Mouse (Mus musculus) lung, postnatal 0 days (tissue): ENCODE measurements at regions not wholly inside any gene's neighbourhood (a gene's known extent, or its start where the extent isn't known, plus 50 kb on each side); places are given as distances from the start of the nearest gene placed in this dataset.

ENCODE experiments used
- ATAC-seq: fragments of 200-750 bp; cut with Nextera tagmentation; 2 replicates; pipeline ENCODE4 v1.8.0; 2017; ENCODE audit warnings: moderate library complexity
- DNase-seq: peaks from one replicate; pipeline ENCODE4 v3.0.0-alpha.2; 2016; ENCODE audit warnings: low spot score
- H3K27ac ChIP-seq: fragments of 300-500 bp; sonication (generic); 2 replicates; pipeline ENCODE4 v1.5.1; 2014; ENCODE audit warnings: antibody characterized with exemption, mild to moderate bottlenecking, low read length, mixed read lengths
- H3K27me3 ChIP-seq: fragments of 300-500 bp; sonication (generic); replicated peaks from 2 replicates; pipeline ENCODE4 v1.6.1; 2014; ENCODE audit warnings: low read length, mixed read lengths; ENCODE audit not compliant: insufficient read depth
- H3K36me3 ChIP-seq: fragments of 300-500 bp; sonication (generic); 2 replicates; pipeline ENCODE4 v1.6.1; 2014; ENCODE audit warnings: low read length, mixed read lengths; ENCODE audit not compliant: insufficient read depth
- H3K4me1 ChIP-seq: fragments of 300-500 bp; sonication (generic); 2 replicates; pipeline ENCODE4 v1.6.1; 2014; ENCODE audit warnings: antibody characterized with exemption, low read depth, low read length, mixed read lengths; ENCODE audit not compliant: insufficient read depth
- H3K4me2 ChIP-seq: fragments of 300-500 bp; sonication (generic); replicated peaks from 2 replicates; pipeline ENCODE4 v1.6.1; 2014; ENCODE audit warnings: low read depth, mild to moderate bottlenecking, low read length, moderate library complexity, mixed read lengths
- H3K4me3 ChIP-seq: fragments of 300-500 bp; sonication (generic); 2 replicates; pipeline ENCODE4 v1.5.1; 2014; ENCODE audit warnings: low read depth, low read length
- H3K9ac ChIP-seq: fragments of 300-500 bp; sonication (generic); replicated peaks from 2 replicates; pipeline ENCODE4 v1.6.1; 2014; ENCODE audit warnings: low read depth, mild to moderate bottlenecking
- H3K9me3 ChIP-seq: fragments of 300-500 bp; sonication (generic); 2 replicates; pipeline ENCODE4 v1.6.1; 2016; ENCODE audit warnings: low read length, mixed read lengths
- CTCF ChIP-seq: IDR thresholded peaks from 2 replicates; pipeline ENCODE4 v1.5.1; 2016; ENCODE audit warnings: antibody characterized with exemption, mild to moderate bottlenecking
- EP300 ChIP-seq: IDR thresholded peaks from 2 replicates; pipeline ENCODE4 v1.6.1; 2016; ENCODE audit warnings: antibody characterized with exemption, mild to moderate bottlenecking, control low read depth
- WGBS: fragments of 180-500 bp; shearing (Covaris S2); extraction: QIAGEN DNeasy Blood & Tissue Kit; methylation state at CpG from one replicate; pipeline ENCODE4 v1.1.7; 2014; 5-methylcytosine and 5-hydroxymethylcytosine counted together

DNA sequence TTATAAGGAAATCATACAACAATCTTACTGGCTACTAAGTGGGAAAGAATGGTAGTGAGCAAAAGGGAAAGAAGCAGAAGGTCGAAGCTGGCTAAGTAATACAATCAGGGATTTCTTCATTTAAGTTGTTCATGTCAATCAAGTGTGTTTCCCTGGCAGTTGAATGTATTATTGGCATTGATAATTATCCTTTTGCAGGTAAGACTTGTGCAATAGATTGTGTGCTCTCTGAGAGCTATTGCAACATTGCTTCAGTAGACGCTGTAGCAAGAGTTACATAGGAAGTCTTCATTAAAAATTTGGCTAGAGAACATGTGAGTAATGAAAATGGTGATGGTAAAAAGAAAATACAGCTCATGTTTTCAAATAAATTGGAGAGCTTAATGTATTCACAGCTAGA is 1273.3 kb upstream of the Sel1l start:
- 76% methylated on average over 2 of the region's 2 CpGs for WGBS

DNA sequence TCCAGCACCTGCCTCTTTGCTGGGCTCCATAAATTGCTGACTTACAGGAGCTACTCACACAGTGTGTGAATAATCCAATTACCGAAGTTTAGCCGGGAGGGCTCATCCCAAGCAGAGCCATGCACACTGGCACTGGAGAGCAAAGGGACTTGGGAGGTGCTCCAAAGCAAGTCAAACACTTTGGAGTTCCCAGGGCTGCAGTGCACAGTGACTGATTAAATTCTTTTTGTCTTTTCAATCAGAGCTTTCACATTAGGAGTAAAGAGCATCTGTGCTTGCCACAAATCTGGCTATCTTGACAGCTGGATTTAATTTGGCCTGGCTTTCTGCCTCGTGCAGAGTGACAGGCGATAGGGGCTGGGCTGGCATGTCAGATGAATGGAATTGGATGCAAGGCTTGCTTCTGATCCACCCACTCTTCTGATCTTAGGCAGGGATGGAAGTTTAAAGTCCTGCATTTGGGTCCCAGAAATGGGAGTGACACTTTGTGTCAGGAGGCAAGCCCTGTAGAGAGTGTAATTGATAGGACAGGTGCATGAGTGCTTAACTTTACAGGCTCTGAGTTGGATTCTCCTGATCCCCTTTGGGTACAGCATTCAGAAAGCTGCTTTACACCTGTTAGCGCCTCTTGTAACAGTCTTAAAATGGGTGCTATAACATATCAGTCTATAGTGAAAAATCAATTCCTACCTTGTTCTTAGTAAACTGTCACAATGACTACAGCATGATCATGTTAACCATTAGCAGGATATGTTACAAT is 1239.3 kb upstream of the Sel1l start:
- Histone ChIP-seq H3K4me1 (no peaks in the 10 kb centered on the region), H3K9me3 (no peaks in the 10 kb centered on the region), H3K9ac (no peak overlapping the region), H3K36me3 (no peaks in the 10 kb centered on the region), H3K27me3 (no peaks in the 10 kb centered on the region), H3K4me2 (no peak overlapping the region), H3K27ac (no peak overlapping the region), H3K4me3 (no peak overlapping the region)
- 62% methylated on average over 5 of the region's 5 CpGs for WGBS
- ATAC-seq (no peak), DNase-seq (no peak)
- TF ChIP-seq CTCF = no peak
- TF ChIP-seq EP300 = no peak

More for the DNA sequence above, 1273.3 kb upstream of the Sel1l start:
- Histone ChIP-seq H3K4me3 (no peak overlapping the region), H3K27ac (no peak overlapping the region), H3K9me3 (no peaks in the 10 kb centered on the region), H3K36me3 (no peaks in the 10 kb centered on the region), H3K4me2 (no peak overlapping the region), H3K9ac (no peak overlapping the region), H3K4me1 (no peaks in the 10 kb centered on the region), H3K27me3 (no peaks in the 10 kb centered on the region)
- TF ChIP-seq CTCF (no peak), EP300 (no peak)
- DNase-seq (no peak), ATAC-seq (no peak)

DNA sequence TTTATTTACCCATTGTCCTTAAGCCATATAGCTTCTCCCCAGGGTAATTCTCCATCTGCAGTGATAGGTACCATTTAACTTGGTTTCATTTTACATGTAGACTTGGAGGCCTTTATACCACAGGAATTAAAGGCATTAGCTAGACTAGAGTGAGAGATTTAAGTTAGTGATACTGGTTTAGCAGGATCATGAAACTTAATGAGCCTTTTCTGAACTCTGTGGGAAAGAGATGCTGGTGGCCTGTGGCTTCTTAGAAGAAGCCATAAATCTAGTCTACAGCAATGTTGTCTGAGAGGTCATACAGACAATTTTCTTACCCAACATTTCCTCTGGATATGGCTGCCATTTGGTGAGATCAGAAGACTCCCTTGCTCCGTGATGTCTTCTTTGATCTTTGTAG is 1214.9 kb upstream of the Sel1l start:
- H3K27ac ChIP-seq = no peak overlapping the region
- H3K27me3 ChIP-seq = no peaks in the 10 kb centered on the region
- H3K9ac ChIP-seq = no peak overlapping the region
- H3K9me3 ChIP-seq = no peaks in the 10 kb centered on the region
- H3K36me3 ChIP-seq = no peaks in the 10 kb centered on the region
- no peak for DNase-seq
- TF ChIP-seq EP300 (no peak), CTCF (no peak)
- no peak for ATAC-seq
- 78% methylated on average over 1 of the region's 1 CpGs for WGBS
- H3K4me1 ChIP-seq = no peaks in the 10 kb centered on the region
- H3K4me3 ChIP-seq = no peak overlapping the region
- H3K4me2 ChIP-seq = no peak overlapping the region

DNA sequence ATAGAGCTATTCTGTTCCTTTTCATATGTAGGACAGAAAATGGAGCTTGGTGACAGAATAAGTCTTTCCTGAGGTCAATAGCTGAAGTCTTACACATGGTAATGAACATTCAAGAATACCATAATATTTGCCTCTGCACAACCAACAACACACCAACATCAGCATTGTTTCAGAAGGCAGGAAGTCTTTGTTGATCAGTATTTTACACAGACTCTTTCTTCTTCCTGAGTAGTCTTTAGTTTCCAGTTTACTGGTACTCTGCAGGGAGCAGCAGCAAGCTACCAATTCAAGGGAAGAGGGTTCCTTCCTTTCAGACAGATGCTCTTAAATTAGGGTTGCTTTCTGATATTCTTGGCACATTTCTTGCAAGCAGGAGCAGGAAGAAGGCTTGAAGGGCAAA is 1170.7 kb upstream of the Sel1l start:
- H3K27ac ChIP-seq = no peak overlapping the region
- H3K9ac ChIP-seq = no peak overlapping the region
- no peak overlapping the region for H3K4me2 ChIP-seq
- H3K4me3 ChIP-seq = no peak overlapping the region
- no peaks in the 10 kb centered on the region for H3K4me1 ChIP-seq
- H3K27me3 ChIP-seq = no peaks in the 10 kb centered on the region
- TF ChIP-seq CTCF (no peak), EP300 (no peak)
- ATAC-seq = no peak
- H3K9me3 ChIP-seq = no peaks in the 10 kb centered on the region
- DNase-seq = no peak
- H3K36me3 ChIP-seq = no peaks in the 10 kb centered on the region

DNA sequence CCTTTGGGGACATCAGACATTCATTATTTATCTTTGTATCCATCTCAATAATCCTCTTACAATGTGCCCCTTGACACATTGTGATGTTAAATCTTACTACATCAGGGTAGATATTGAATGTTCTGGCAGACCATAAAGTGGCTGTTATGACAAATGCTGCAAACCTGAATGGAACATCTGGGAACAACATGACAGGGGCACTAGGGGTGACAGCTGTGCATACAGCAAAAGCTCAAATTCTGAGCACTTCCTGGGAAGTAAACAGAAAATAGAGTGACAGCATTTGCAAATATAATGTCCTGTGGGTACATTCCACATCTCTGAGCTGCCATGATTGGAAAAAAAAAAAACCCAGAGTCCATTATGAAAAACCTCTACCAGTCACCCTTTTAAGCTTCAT is 1162.6 kb upstream of the Sel1l start:
- Histone ChIP-seq H3K27me3 (no peaks in the 10 kb centered on the region), H3K27ac (no peak overlapping the region), H3K9me3 (no peaks in the 10 kb centered on the region), H3K4me3 (no peak overlapping the region), H3K4me1 (no peaks in the 10 kb centered on the region), H3K4me2 (no peak overlapping the region), H3K9ac (no peak overlapping the region), H3K36me3 (no peaks in the 10 kb centered on the region)
- ATAC-seq (no peak), DNase-seq (no peak)
- TF ChIP-seq CTCF = no peak
- TF ChIP-seq EP300 = no peak

DNA sequence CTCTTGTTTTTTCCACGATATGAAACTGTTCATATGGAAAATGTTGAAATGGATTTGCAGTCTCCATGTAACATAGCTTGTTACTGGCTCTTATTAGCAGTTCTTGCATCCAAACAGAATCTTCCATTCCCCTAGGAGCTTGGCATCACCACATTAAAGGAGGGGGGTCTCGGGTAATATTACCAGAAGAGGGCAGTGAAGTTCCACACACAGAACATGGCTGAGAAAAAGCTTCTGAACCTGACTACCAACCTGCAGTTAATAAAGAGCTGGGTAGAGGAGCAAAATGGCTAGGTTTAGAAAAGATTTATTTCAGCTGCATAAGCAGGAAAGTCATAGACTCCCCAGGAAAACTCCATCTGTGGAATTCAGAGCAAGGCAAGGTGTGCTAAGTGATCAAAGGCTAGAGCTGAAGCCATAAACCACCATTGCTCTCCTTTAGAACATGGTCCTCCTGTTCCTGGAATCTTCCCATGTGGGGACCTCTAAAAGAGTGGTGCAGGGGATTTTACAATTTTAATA is 1157.9 kb upstream of the Sel1l start:
- DNase-seq = no peak
- ATAC-seq = no peak
- no peak for TF ChIP-seq EP300
- TF ChIP-seq CTCF = no peak
- Histone ChIP-seq H3K36me3 (no peaks in the 10 kb centered on the region), H3K27me3 (no peaks in the 10 kb centered on the region), H3K4me1 (no peaks in the 10 kb centered on the region), H3K27ac (no peak overlapping the region), H3K9ac (no peak overlapping the region), H3K4me2 (no peak overlapping the region), H3K9me3 (no peaks in the 10 kb centered on the region), H3K4me3 (no peak overlapping the region)
- 35% methylated on average over 2 of the region's 2 CpGs for WGBS

DNA sequence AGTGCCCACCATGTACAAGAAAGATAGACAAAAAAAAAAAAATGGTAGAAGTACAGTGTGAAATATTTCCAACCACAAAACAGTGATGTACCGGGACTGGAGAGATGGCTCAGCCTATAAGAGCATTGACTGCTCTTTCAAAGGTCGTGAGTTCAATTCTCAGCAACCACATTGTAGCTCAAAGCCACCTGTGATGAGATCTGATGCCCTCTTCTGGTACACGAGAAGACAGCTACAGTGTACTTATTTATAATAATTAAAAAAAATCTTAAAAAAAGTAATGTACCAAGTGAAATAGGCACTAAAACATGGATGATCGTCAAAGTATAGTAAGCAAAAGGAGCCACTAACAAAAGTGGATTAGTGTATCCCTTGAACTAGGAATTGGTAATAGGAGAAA is 1154.2 kb upstream of the Sel1l start:
- H3K4me2 ChIP-seq = no peak overlapping the region
- no peaks in the 10 kb centered on the region for H3K36me3 ChIP-seq
- H3K9ac ChIP-seq = no peak overlapping the region
- no peaks in the 10 kb centered on the region for H3K9me3 ChIP-seq
- no peak overlapping the region for H3K27ac ChIP-seq
- whole genome bisulfite sequencing = 75% methylated on average over 4 of the region's 4 CpGs
- no peak overlapping the region for H3K4me3 ChIP-seq
- H3K27me3 ChIP-seq = no peaks in the 10 kb centered on the region
- DNase-seq = no peak
- no peak for ATAC-seq
- TF ChIP-seq CTCF = no peak
- no peak for TF ChIP-seq EP300
- H3K4me1 ChIP-seq = no peaks in the 10 kb centered on the region
